Mouse (Mus musculus) kidney, postnatal 10 days (tissue): ENCODE measurements around the gene Rexo1.

ENCODE experiments used
- DNase-seq: peaks from one replicate; pipeline ENCODE4 v3.0.0; 2021; ENCODE audit warnings: mixed read lengths

Rexo1 gene

DNA sequence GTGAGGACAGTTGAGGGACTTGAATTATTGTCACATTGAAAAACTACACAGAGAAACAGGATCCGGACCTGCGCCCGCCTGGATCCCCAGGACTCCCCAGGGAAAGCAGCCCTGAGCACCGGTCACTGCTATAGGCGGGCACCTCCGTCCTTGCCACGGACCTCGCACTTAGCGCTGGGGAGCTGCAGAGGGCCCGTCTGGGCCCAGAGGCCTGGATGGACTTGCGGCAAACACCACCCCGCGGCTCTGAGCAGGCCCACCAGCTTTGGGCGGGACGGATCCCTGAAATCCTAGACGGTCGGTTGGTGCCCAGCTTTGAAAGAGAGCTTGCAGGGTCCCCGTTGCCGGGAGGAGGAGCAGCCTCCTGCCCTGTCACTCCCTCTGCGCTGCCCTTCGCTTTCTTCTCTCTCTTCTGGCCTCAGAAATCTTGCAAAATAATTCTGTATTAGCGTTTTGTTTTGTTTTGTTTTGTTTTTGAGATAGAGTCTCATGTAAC, 58.5 kb downstream of the Rexo1 start:
- no peak for DNase-seq

DNA sequence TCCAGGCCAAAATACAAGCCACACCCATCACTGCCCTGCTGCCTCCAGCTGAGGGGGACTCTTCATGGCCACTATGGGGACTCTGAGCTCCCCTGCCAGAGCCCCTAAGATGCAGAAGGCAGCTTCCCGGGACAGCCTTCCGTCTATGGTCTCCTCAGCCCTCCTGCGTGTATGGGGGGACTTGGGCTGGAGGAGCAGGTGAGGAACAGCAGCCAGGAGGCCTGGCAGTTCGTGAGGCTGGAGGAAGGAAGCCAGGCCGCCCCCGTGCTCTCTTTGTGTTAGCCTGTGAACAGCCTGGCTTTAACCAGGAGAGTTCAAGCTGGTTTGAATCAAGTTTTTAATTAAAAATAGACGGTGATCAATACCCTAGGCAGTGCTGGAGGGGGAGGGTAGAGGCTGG, 59.1 kb downstream of the Rexo1 start:
- DNase-seq: no peak

DNA sequence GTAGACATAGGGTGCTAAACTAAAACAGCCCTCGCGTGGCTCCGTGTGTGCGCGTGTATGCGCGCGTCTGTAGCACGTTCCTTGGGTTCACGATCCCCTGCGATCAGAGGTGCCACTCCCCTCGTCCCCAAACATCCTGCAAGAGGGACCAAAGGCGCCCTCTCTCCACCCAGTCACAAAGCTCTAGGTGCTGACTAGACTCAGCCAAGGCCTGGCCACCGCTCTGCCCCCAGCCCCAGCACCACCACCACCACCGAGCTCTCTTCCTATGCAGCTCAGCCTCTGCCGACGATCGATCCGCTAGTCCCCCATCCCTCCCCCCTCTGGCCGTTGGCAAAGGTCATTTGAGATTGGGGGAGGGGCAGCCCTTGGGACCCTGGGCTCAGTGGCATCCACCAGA, 64.9 kb downstream of the Rexo1 start:
- DNase-seq: no peak

DNA sequence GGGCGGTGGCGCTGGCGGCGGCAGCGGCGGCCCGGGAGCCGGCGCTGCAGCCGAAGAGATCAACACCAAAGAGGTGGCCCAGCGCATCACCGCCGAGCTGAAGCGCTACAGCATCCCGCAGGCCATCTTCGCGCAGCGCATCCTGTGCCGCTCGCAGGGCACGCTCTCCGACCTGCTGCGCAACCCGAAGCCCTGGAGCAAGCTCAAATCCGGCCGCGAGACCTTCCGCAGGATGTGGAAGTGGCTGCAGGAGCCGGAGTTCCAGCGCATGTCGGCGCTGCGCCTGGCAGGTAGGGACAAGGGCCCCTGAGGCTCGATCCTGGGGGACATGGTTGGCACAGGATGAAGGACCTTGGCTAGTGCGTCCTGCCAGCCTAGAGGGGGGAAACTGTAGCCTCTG, 65.5 kb downstream of the Rexo1 start:
- peak; percentile 31 for DNase-seq

DNA sequence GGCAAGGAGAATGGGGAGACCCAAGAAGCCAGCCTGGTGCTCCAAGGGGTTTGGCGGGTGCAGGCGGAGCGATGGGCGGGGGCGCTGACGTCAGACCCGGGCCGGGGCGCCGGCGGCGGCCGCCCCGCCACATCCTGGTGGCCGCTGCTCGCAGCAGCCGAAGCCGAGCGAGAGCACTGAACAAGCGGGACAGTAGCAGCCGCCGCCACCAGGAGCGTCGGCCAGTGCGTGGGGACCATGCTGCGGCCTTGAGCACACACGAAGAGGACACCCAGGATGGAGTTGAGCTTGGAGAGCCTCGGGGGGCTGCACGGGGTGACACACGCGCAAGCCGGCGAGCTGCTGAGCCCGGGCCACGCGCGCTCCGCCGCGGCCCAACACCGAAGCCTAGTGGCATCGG, 66.6 kb downstream of the Rexo1 start, which contains the start of gene Onecut3:
Onecut3 (plus strand) TSS at position 104 of the 400 bp plus-strand sequence.
- peak; percentile 79 for DNase-seq
